Mouse (Mus musculus) MEL (cell line): ENCODE measurements around the gene Spaca7. TPM values are rescaled to one million over a fixed set of nuclear protein-coding genes. Genes with fewer than 3 reads are reported as not detected.

ENCODE experiments used
- DNase-seq: peaks from one replicate; pipeline ENCODE4 v3.0.0; 2011; ENCODE audit warnings: low read depth, low spot score
- H3K27ac ChIP-seq: 2 replicates; pipeline ENCODE4 v1.5.1; 2012; ENCODE audit warnings: low read depth, mild to moderate bottlenecking, control low read depth, low read length, moderate library complexity; ENCODE audit not compliant: control insufficient read depth
- H3K27me3 ChIP-seq, 2 experiments: fragments of 150-350 bp in 1 of 2; sonication (generic) in 1 of 2; 2 replicates each; pipeline ENCODE4 v1.6.1; 2012; ENCODE audit warnings: low read length in 2 of 2, mild to moderate bottlenecking in 2 of 2, improper control_type of control experiment in 1 of 2, moderate library complexity in 1 of 2; ENCODE audit not compliant: insufficient read depth in 2 of 2, control insufficient read depth in 1 of 2
- H3K36me3 ChIP-seq, 2 experiments: 2 replicates each; pipeline ENCODE4 v1.6.1; 2012 to 2014; ENCODE audit warnings: low read length in 2 of 2, improper control_type of control experiment in 1 of 2, inconsistent platforms in 1 of 2, mild to moderate bottlenecking in 1 of 2; ENCODE audit not compliant: insufficient read depth in 2 of 2, control insufficient read depth in 1 of 2
- H3K4me1 ChIP-seq, 2 experiments: fragments of 150-350 bp in 1 of 2; sonication (generic) in 1 of 2; 2 replicates each; pipeline ENCODE4 v1.6.1; 2012; ENCODE audit warnings: low read length in 2 of 2, improper control_type of control experiment in 1 of 2, mild to moderate bottlenecking in 1 of 2; ENCODE audit not compliant: insufficient read depth in 2 of 2, control insufficient read depth in 1 of 2
- H3K4me3 ChIP-seq, 2 experiments: fragments of 150-350 bp in 1 of 2; sonication (generic) in 1 of 2; 2 replicates each; pipeline ENCODE4 v1.5.1; 2012; ENCODE audit warnings: low read depth in 2 of 2, low read length in 2 of 2, mild to moderate bottlenecking in 2 of 2, moderate library complexity in 2 of 2, control low read depth in 1 of 2, improper control_type of control experiment in 1 of 2; ENCODE audit not compliant: control insufficient read depth in 1 of 2, insufficient read depth in 1 of 2
- H3K79me2 ChIP-seq: 2 replicates; pipeline ENCODE4 v1.6.1; 2012; ENCODE audit warnings: mild to moderate bottlenecking, low read length, moderate library complexity; ENCODE audit not compliant: control insufficient read depth, poor library complexity, insufficient read depth
- H3K9ac ChIP-seq: 2 replicates; pipeline ENCODE4 v1.6.1; 2012; ENCODE audit warnings: low read depth, mild to moderate bottlenecking, control low read depth, low read length, moderate library complexity; ENCODE audit not compliant: control insufficient read depth, poor library complexity, severe bottlenecking
- H3K9me3 ChIP-seq: fragments of 150-350 bp; sonication (generic); replicated peaks from 2 replicates; pipeline ENCODE4 v1.6.1; 2012; ENCODE audit warnings: mild to moderate bottlenecking, low read length, improper control_type of control experiment, moderate library complexity; ENCODE audit not compliant: insufficient read depth
- CHD1 ChIP-seq: IDR thresholded peaks from 2 replicates; pipeline ENCODE4 v1.6.1; 2012; ENCODE audit warnings: low read depth, mild to moderate bottlenecking, inconsistent platforms, low read length, improper control_type of control experiment
- CHD2 ChIP-seq: IDR thresholded peaks from 2 replicates; pipeline ENCODE4 v1.6.1; 2011; ENCODE audit warnings: low read length, improper control_type of control experiment
- E2F4 ChIP-seq: IDR thresholded peaks from 2 replicates; pipeline ENCODE4 v1.6.1; 2011; ENCODE audit warnings: low read depth, low read length, improper control_type of control experiment, borderline replicate concordance
- EP300 ChIP-seq, 2 experiments: IDR thresholded peaks; 2 replicates each; pipeline ENCODE4 v1.6.1; 2011; ENCODE audit warnings: improper control_type of control experiment in 2 of 2, low read length in 2 of 2, low read depth in 1 of 2, mild to moderate bottlenecking in 1 of 2
- GABPA ChIP-seq: IDR thresholded peaks from 2 replicates; pipeline ENCODE4 v1.6.1; 2012; ENCODE audit warnings: low read depth, mild to moderate bottlenecking, inconsistent platforms, low read length, improper control_type of control experiment, moderate library complexity
- HCFC1 ChIP-seq: IDR thresholded peaks from 2 replicates; pipeline ENCODE4 v1.6.1; 2012; ENCODE audit warnings: low read depth, mild to moderate bottlenecking, inconsistent platforms, low read length, improper control_type of control experiment, moderate library complexity
- JUND ChIP-seq: IDR thresholded peaks from 2 replicates; pipeline ENCODE4 v1.6.1; 2011; ENCODE audit warnings: low read depth, mild to moderate bottlenecking, improper control_type of control experiment, low read length
- MAFK ChIP-seq: IDR thresholded peaks from 2 replicates; pipeline ENCODE4 v1.6.1; 2011; ENCODE audit warnings: low read depth, mild to moderate bottlenecking, low read length, improper control_type of control experiment, borderline replicate concordance
- MEF2A ChIP-seq: IDR thresholded peaks from 2 replicates; pipeline ENCODE4 v1.6.1; 2014; ENCODE audit warnings: low read depth, mild to moderate bottlenecking, inconsistent platforms, low read length, improper control_type of control experiment; ENCODE audit not compliant: poor library complexity, insufficient replicate concordance, severe bottlenecking; ENCODE audit errors: extremely low read depth
- MXI1 ChIP-seq: IDR thresholded peaks from 2 replicates; pipeline ENCODE4 v1.6.1; 2011; ENCODE audit warnings: mild to moderate bottlenecking, low read depth, low read length, improper control_type of control experiment
- NRF1 ChIP-seq: IDR thresholded peaks from 2 replicates; pipeline ENCODE4 v1.6.1; 2014; ENCODE audit warnings: low read depth, mild to moderate bottlenecking, inconsistent platforms, low read length, improper control_type of control experiment, moderate library complexity; ENCODE audit not compliant: poor library complexity, insufficient read depth, severe bottlenecking
- POLR2A ChIP-seq, 2 experiments: IDR thresholded peaks; 2 replicates each; pipeline ENCODE4 v1.6.1; 2011 to 2012; ENCODE audit warnings: low read length in 2 of 2, mild to moderate bottlenecking in 2 of 2, control low read depth in 1 of 2, improper control_type of control experiment in 1 of 2, low read depth in 1 of 2, moderate library complexity in 1 of 2; ENCODE audit not compliant: control insufficient read depth in 1 of 2, insufficient read depth in 1 of 2, poor library complexity in 1 of 2
- RAD21 ChIP-seq: IDR thresholded peaks from 2 replicates; pipeline ENCODE4 v1.6.1; 2011; ENCODE audit warnings: mild to moderate bottlenecking, low read depth, low read length, improper control_type of control experiment
- SIN3A ChIP-seq: IDR thresholded peaks from 2 replicates; pipeline ENCODE4 v1.6.1; 2012; ENCODE audit warnings: low read length, improper control_type of control experiment, inconsistent platforms
- SMC3 ChIP-seq: IDR thresholded peaks from 2 replicates; pipeline ENCODE4 v1.6.1; 2011; ENCODE audit warnings: low read depth, low read length, improper control_type of control experiment
- TAL1 ChIP-seq: IDR thresholded peaks from 2 replicates; pipeline ENCODE4 v1.6.1; 2012; ENCODE audit warnings: mild to moderate bottlenecking, inconsistent platforms, low read length, moderate library complexity, mixed read lengths
- TCF12 ChIP-seq: IDR thresholded peaks from 2 replicates; pipeline ENCODE4 v1.6.1; 2014; ENCODE audit warnings: low read depth, mild to moderate bottlenecking, inconsistent platforms, low read length, improper control_type of control experiment, moderate library complexity
- USF1 ChIP-seq: IDR thresholded peaks from 2 replicates; pipeline ENCODE4 v1.6.1; 2014; ENCODE audit warnings: low read depth, mild to moderate bottlenecking, inconsistent platforms, low read length, improper control_type of control experiment, moderate library complexity
- ZC3H11A ChIP-seq: IDR thresholded peaks from 2 replicates; pipeline ENCODE4 v1.6.1; 2012; ENCODE audit warnings: low read depth, mild to moderate bottlenecking, inconsistent platforms, low read length, improper control_type of control experiment
- ZKSCAN1 ChIP-seq: IDR thresholded peaks from 2 replicates; pipeline ENCODE4 v1.6.1; 2012; ENCODE audit warnings: low read depth, mild to moderate bottlenecking, inconsistent platforms, low read length, improper control_type of control experiment, moderate library complexity
- ZNF384 ChIP-seq: IDR thresholded peaks from 2 replicates; pipeline ENCODE4 v1.6.1; 2012; ENCODE audit warnings: low read depth, mild to moderate bottlenecking, inconsistent platforms, low read length, improper control_type of control experiment
- polyA plus RNA-seq, 2 experiments: library from polyadenylated mRNA; stranded (reverse) in 1 of 2; unstranded in 1 of 2; fragments of >175 nt in 1 of 2; fragments of >200 nt in 1 of 2; gene quantifications; 2 replicates each; pipeline versions ENCODE4 v1.2.1 to v1.2.4; 2012; ENCODE audit warnings: low replicate concordance in 2 of 2, low read depth in 1 of 2; ENCODE audit not compliant: insufficient read length in 2 of 2, insufficient read depth in 1 of 2, missing spikeins in 1 of 2
- total RNA-seq: library from RNA; depleted of rRNA; stranded (reverse); fragments of 300-350 nt; gene quantifications from 2 replicates; pipeline ENCODE4 v1.2.3, GENCODE M21; 2012; rRNA removed

Spaca7 gene
- total RNA-seq, result not detected in 2 replicates
- polyA plus RNA-seq, result not detected

- no peaks in the 10 kb centered on the region for H3K27me3 ChIP-seq
- no peak for DNase-seq
- no peaks in the 10 kb centered on the region for H3K9me3 ChIP-seq
- no peak within 1 kb of the TSS for H3K4me3 ChIP-seq
- no peaks in the 10 kb centered on the region for H3K79me2 ChIP-seq
- no peak within 1 kb of the TSS for H3K27ac ChIP-seq
- no peak within 1 kb of the TSS for H3K9ac ChIP-seq
- TF ChIP-seq ZNF384 (no peak), JUND (no peak), E2F4 (no peak), CHD1 (no peak), NRF1 (no peak), RAD21 (no peak), ZKSCAN1 (no peak), POLR2A (IDR thresholded peaks at IDR 0.05; ENCODE audit: control insufficient read depth in 1 of 2, insufficient read depth in 1 of 2, low read depth in 1 of 2, low read length in 2 of 2, poor library complexity in 1 of 2) (no peak), ZC3H11A (no peak), MXI1 (no peak), MEF2A (no peak)
- no peaks in the 10 kb centered on the region for H3K4me1 ChIP-seq
- no peaks in the 10 kb centered on the region for H3K36me3 ChIP-seq
Observed at GRCm38 (mm10) chr8:12572814-12573534, at the start of gene Spaca7. Gene Spaca7 (plus strand): TSS chr8:12573029.

GRCm38 (mm10) chr8:12524279-12524678 is 48.5 kb upstream of the Spaca7 start:
- DNase-seq, result no peak
- Histone ChIP-seq H3K27me3 (no peaks in the 10 kb centered on the region), H3K4me3 (no peak overlapping the region), H3K9ac (no peak overlapping the region), H3K79me2 (no peaks in the 10 kb centered on the region), H3K4me1 (no peaks in the 10 kb centered on the region), H3K9me3 (no peaks in the 10 kb centered on the region), H3K27ac (no peak overlapping the region), H3K36me3 (no peaks in the 10 kb centered on the region)
- TF ChIP-seq MEF2A (no peak), GABPA (no peak), TCF12 (no peak), JUND (no peak), USF1 (no peak), MXI1 (no peak), MAFK (no peak), ZKSCAN1 (no peak), ZNF384 (no peak), SIN3A (no peak), CHD2 (no peak), HCFC1 (no peak), EP300 (IDR thresholded peaks at IDR 0.05; ENCODE audit: low read depth in 1 of 2, low read length in 2 of 2) (no peak), TAL1 (no peak), SMC3 (no peak)
